Mouse (Mus musculus): ENCODE results near the gene Smarca2. TPM values are rescaled to one million over a fixed set of nuclear protein-coding genes. Genes with fewer than 3 reads are reported as not detected.

Gene Smarca2
- polyA plus RNA-seq, 1 experiment from 2014 or later = 23.4 TPM

GRCm38 (mm10) chr19:26778199-26778598, 173.3 kb downstream of the Smarca2 start:
- no peak for DNase-seq (ENCODE audit: low spot score)
- 0 out of 2 replicates have a peak, but pooled peaks cover 4% of the 10 kb centered on the region for H3K9me3 ChIP-seq (replicated peaks)
- H3K27ac ChIP-seq (replicated peaks) = no peak overlapping the region
- H3K36me3 ChIP-seq = peaks cover 46% of the 10 kb centered on the region
- no peaks in the 10 kb centered on the region for H3K4me1 ChIP-seq
- H3K27me3 ChIP-seq (ENCODE audit: low read depth, poor library complexity, severe bottlenecking) = no peaks in the 10 kb centered on the region
- no peak overlapping the region for H3K4me3 ChIP-seq
- WGBS = 94% methylated on average over 5 of the region's 5 CpGs

GRCm38 (mm10) chr19:26781209-26781608, 176.4 kb downstream of the Smarca2 start:
- H3K36me3 ChIP-seq = peaks cover 33% of the 10 kb centered on the region
- no peaks in the 10 kb centered on the region for H3K4me1 ChIP-seq
- H3K9me3 ChIP-seq (replicated peaks) = 0 out of 2 replicates have a peak, but pooled peaks cover 4% of the 10 kb centered on the region
- DNase-seq (ENCODE audit: low spot score) = no peak
- H3K4me3 ChIP-seq = no peak overlapping the region
- no peak overlapping the region for H3K27ac ChIP-seq (replicated peaks)
- H3K27me3 ChIP-seq (ENCODE audit: low read depth, poor library complexity, severe bottlenecking) = no peaks in the 10 kb centered on the region
- WGBS = 94% methylated on average over 2 of the region's 2 CpGs

DNA sequence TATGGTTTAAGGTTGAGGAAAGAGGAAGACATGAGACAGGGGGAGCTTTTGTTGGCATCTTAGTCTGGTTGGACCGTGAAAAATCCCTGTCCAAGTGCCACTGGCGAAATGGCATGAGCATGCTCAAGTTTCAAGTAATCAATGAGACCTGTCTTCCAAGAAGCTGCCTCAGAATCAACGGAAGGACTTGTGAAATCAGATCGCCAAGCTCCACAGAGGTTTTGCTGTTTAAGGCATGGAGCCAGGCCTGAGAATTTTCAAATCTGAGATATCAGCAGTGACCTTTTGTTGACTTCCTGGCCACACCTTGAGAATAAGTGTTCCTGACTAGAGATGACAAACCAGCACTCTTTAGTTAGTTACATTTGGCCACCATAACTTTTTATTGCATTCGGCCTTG, 183.6 kb downstream of the Smarca2 start:
- no peak overlapping the region for H3K27ac ChIP-seq (replicated peaks)
- no peaks in the 10 kb centered on the region for H3K27me3 ChIP-seq (ENCODE audit: low read depth, poor library complexity, severe bottlenecking)
- DNase-seq (ENCODE audit: low spot score) = no peak
- 90% methylated on average over 5 of the region's 5 CpGs for WGBS
- H3K36me3 ChIP-seq = no peaks in the 10 kb centered on the region
- no peaks in the 10 kb centered on the region for H3K4me1 ChIP-seq
- H3K9me3 ChIP-seq (replicated peaks) = no peaks in the 10 kb centered on the region
- no peak overlapping the region for H3K4me3 ChIP-seq

- WGBS = 86% methylated on average over 5 of the region's 5 CpGs
- no peaks in the 10 kb centered on the region for H3K36me3 ChIP-seq
Measured at GRCm38 (mm10) chr19:26790386-26791346, 185.8 kb downstream of the Smarca2 start.

DNA sequence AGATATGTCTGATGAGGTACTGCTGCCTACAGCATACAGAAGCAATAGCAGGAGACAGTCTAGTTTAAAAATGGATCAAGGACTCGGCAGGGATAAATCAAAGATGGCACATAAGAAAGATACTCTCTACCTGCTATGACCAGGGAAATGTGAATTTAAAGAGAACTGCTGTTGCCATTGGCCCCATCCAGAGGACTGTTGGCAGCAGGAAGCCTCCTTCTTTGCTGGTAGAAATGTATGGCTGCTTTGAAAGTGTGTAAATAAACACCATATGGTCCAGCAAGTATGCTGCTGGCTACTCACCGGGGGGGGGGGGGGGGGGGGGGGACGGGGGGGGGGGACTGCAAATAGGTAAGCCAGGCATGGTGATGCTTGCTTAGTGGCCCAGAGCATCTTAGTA, 189.5 kb downstream of the Smarca2 start:
- Histone ChIP-seq H3K27me3 (ENCODE audit: low read depth, poor library complexity, severe bottlenecking) (no peaks in the 10 kb centered on the region), H3K4me3 (no peak overlapping the region), H3K27ac (replicated peaks) (no peak overlapping the region), H3K36me3 (no peaks in the 10 kb centered on the region), H3K9me3 (replicated peaks) (no peaks in the 10 kb centered on the region), H3K4me1 (no peaks in the 10 kb centered on the region)
- 54% methylated on average over 3 of the region's 3 CpGs for WGBS
- DNase-seq (ENCODE audit: low spot score) = no peak

More at GRCm38 (mm10) chr19:26790386-26791346, 185.8 kb downstream of the Smarca2 start:
- no peak for DNase-seq (ENCODE audit: low spot score)
- Histone ChIP-seq H3K4me3 (no peak overlapping the region), H3K27me3 (ENCODE audit: low read depth, poor library complexity, severe bottlenecking) (no peaks in the 10 kb centered on the region), H3K4me1 (no peaks in the 10 kb centered on the region), H3K9me3 (replicated peaks) (no peaks in the 10 kb centered on the region), H3K27ac (replicated peaks) (no peak overlapping the region)

- DNase-seq (ENCODE audit: low spot score) = no peak
- WGBS = 81% methylated on average over 4 of the region's 4 CpGs
- no peak overlapping the region for H3K4me3 ChIP-seq
- H3K27me3 ChIP-seq (ENCODE audit: low read depth, poor library complexity, severe bottlenecking) = no peaks in the 10 kb centered on the region
- no peaks in the 10 kb centered on the region for H3K4me1 ChIP-seq
- no peaks in the 10 kb centered on the region for H3K9me3 ChIP-seq (replicated peaks)
- H3K27ac ChIP-seq (replicated peaks) = no peak overlapping the region
- H3K36me3 ChIP-seq = no peaks in the 10 kb centered on the region
Measured at GRCm38 (mm10) chr19:26796006-26796405, 191.2 kb downstream of the Smarca2 start.

DNA sequence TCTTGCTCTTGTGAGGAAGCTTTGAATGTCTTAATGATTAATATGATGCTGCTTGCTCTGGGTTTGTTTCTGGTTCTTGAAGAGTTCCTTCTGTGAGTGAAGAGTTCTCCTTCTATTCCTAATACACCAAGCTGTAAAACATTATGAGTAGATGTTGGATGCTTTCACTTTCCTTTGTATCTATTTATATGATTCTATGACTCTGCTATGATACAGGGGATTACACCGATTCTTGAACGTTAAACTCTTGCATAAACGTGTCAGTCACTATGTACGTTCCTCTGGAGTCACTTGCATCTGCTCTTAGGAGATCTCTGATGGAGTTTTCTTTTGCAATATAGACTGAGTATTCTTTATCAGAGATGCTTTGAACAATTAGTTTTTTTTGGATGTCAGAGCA, 199.6 kb downstream of the Smarca2 start:
- Histone ChIP-seq H3K4me1 (no peaks in the 10 kb centered on the region), H3K27me3 (ENCODE audit: low read depth, poor library complexity, severe bottlenecking) (no peaks in the 10 kb centered on the region), H3K27ac (replicated peaks) (no peak overlapping the region), H3K36me3 (no peaks in the 10 kb centered on the region), H3K4me3 (no peak overlapping the region), H3K9me3 (replicated peaks) (no peaks in the 10 kb centered on the region)
- 87% methylated on average over 4 of the region's 4 CpGs for whole genome bisulfite sequencing
- DNase-seq (ENCODE audit: low spot score) = no peak

- WGBS = 31% methylated on average over 4 of the region's 4 CpGs
- H3K9me3 ChIP-seq (replicated peaks) = peaks cover 4% of the 10 kb centered on the region; the same call in 1 of the 2 replicates
- no peak overlapping the region for H3K4me3 ChIP-seq
- DNase-seq (ENCODE audit: low spot score) = peak; percentile 43
- peaks cover 6% of the 10 kb centered on the region for H3K4me1 ChIP-seq
- no peaks in the 10 kb centered on the region for H3K36me3 ChIP-seq
- no peaks in the 10 kb centered on the region for H3K27me3 ChIP-seq (ENCODE audit: low read depth, poor library complexity, severe bottlenecking)
- H3K27ac ChIP-seq (replicated peaks) = peak overlapping the region; percentile 68
Measured at GRCm38 (mm10) chr19:26814629-26815028, 209.8 kb downstream of the Smarca2 start.

DNA sequence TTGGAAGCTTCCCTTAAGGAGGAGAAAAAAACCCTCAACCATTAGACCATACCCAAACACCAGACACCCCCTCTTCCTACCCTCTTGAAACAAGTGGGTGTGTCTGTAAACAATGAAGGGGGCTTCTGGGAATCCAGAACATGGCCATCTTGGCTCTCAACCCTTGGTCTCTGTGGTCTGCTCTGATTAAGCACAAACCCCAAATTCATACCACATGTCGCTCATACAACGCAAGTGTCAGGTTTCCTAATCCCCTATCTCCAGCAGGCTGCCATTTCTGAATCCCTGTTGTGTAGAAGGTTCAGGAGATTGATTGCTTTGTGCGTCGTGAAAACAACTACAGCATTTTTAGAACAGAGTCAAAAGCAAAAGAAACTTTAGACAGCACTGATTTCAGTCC, 213.1 kb downstream of the Smarca2 start:
- DNase-seq (ENCODE audit: low spot score) = no peak
- H3K27me3 ChIP-seq (ENCODE audit: low read depth, poor library complexity, severe bottlenecking) = peaks cover 8% of the 10 kb centered on the region; the same call in 1 of the 2 replicates
- H3K27ac ChIP-seq (replicated peaks) = no peak overlapping the region
- 77% methylated on average over 4 of the region's 4 CpGs for WGBS
- no peak overlapping the region for H3K4me3 ChIP-seq
- no peaks in the 10 kb centered on the region for H3K36me3 ChIP-seq
- H3K4me1 ChIP-seq = peaks cover 10% of the 10 kb centered on the region
- no peaks in the 10 kb centered on the region for H3K9me3 ChIP-seq (replicated peaks)
